Mouse (Mus musculus): ENCODE results near the gene Uckl1. TPM values are rescaled to one million over a fixed set of nuclear protein-coding genes. Genes with fewer than 3 reads are reported as not detected.

Uckl1 gene
- polyA plus RNA-seq, 1 experiment = 37.5 TPM

GRCm38 (mm10) chr2:181581016-181581401 is 3.7 kb downstream of the Uckl1 start:
- Histone ChIP-seq H3K9ac (ENCODE audit: low read depth, poor library complexity, severe bottlenecking) (peak overlapping the region; percentile 54), H3K27ac (ENCODE audit: insufficient read depth, low read length) (peak overlapping the region; percentile 18), H3K36me3 (ENCODE audit: control insufficient read depth, insufficient read depth, low read length, poor library complexity, severe bottlenecking) (no peaks in the 10 kb centered on the region), H3K4me1 (ENCODE audit: control insufficient read depth, insufficient read depth, low read length) (no peaks in the 10 kb centered on the region), H3K27me3 (ENCODE audit: control insufficient read depth, insufficient read depth, low read length, poor library complexity, severe bottlenecking) (no peaks in the 10 kb centered on the region), H3K9me3 (replicated peaks; ENCODE audit: control insufficient read depth, insufficient read depth, low read length, poor library complexity, severe bottlenecking) (no peaks in the 10 kb centered on the region), H3K4me3 (ENCODE audit: low read depth, low read length) (peak overlapping the region; percentile 84)
- peak; percentile 92 for TF ChIP-seq CTCF (IDR thresholded peaks at IDR 0.05; ENCODE audit: low read depth, low read length)
- peak; percentile 25; the same call in 1 of the 2 replicates for TF ChIP-seq EP300 (IDR thresholded peaks at IDR 0.05; ENCODE audit: insufficient read depth, low read depth, low read length)
- no peak for TF ChIP-seq POLR2A (IDR thresholded peaks at IDR 0.05; ENCODE audit: insufficient read depth, low read length)

DNA sequence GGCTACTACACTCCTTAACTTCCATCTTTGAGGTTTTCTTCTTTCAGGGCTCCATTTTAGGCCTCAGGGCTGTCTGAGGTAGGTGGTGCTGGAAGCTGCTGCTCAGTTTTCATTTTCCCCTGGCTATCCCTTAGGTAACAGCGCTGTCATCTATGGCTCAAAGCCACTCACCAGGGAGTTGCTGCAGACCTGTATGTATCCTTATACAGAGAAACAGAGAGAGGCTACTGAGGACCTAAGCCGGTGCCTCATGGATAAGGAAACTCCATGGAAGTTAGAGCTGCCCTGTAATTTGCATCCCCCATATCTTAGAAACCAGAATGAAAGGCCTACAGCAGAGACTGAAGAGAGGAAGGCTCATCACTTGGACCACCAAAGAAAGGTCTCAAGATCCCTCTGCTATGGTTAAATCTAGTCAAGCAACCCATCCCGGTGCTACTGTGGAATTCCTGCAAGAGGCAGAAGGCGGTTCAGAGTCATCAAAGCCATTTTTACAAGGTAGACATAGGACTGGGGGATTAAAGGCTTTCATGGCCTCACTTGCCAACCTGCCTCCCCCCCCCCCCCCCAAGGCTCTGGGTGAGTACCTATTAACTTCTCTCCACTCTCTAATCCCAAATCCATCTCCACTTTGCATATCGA is 4.4 kb downstream of the Uckl1 start:
- Histone ChIP-seq H3K9ac (ENCODE audit: low read depth, poor library complexity, severe bottlenecking) (peak overlapping the region; percentile 54), H3K4me3 (ENCODE audit: low read depth, low read length) (peak overlapping the region; percentile 74), H3K27ac (ENCODE audit: insufficient read depth, low read length) (peak overlapping the region; percentile 11; the same call in 1 of the 2 replicates), H3K27me3 (ENCODE audit: control insufficient read depth, insufficient read depth, low read length, poor library complexity, severe bottlenecking) (no peaks in the 10 kb centered on the region), H3K36me3 (ENCODE audit: control insufficient read depth, insufficient read depth, low read length, poor library complexity, severe bottlenecking) (no peaks in the 10 kb centered on the region), H3K9me3 (replicated peaks; ENCODE audit: control insufficient read depth, insufficient read depth, low read length, poor library complexity, severe bottlenecking) (no peaks in the 10 kb centered on the region), H3K4me1 (ENCODE audit: control insufficient read depth, insufficient read depth, low read length) (no peaks in the 10 kb centered on the region)
- TF ChIP-seq EP300 (IDR thresholded peaks at IDR 0.05; ENCODE audit: insufficient read depth, low read depth, low read length) (no peak), POLR2A (IDR thresholded peaks at IDR 0.05; ENCODE audit: insufficient read depth, low read length) (no peak), CTCF (IDR thresholded peaks at IDR 0.05; ENCODE audit: low read depth, low read length) (no peak)

- Histone ChIP-seq H3K27ac (ENCODE audit: insufficient read depth, low read length) (no peak overlapping the region), H3K27me3 (ENCODE audit: control insufficient read depth, insufficient read depth, low read length, poor library complexity, severe bottlenecking) (no peaks in the 10 kb centered on the region), H3K9me3 (replicated peaks; ENCODE audit: control insufficient read depth, insufficient read depth, low read length, poor library complexity, severe bottlenecking) (no peaks in the 10 kb centered on the region), H3K4me1 (ENCODE audit: control insufficient read depth, insufficient read depth, low read length) (no peaks in the 10 kb centered on the region), H3K36me3 (ENCODE audit: control insufficient read depth, insufficient read depth, low read length, poor library complexity, severe bottlenecking) (no peaks in the 10 kb centered on the region), H3K9ac (ENCODE audit: low read depth, poor library complexity, severe bottlenecking) (no peak overlapping the region), H3K4me3 (ENCODE audit: low read depth, low read length) (no peak overlapping the region)
- no peak for TF ChIP-seq POLR2A (IDR thresholded peaks at IDR 0.05; ENCODE audit: insufficient read depth, low read length)
- TF ChIP-seq CTCF (IDR thresholded peaks at IDR 0.05; ENCODE audit: low read depth, low read length) = no peak
- no peak for TF ChIP-seq EP300 (IDR thresholded peaks at IDR 0.05; ENCODE audit: insufficient read depth, low read depth, low read length)
Measured at GRCm38 (mm10) chr2:181579681-181580080, 5.0 kb downstream of the Uckl1 start.

GRCm38 (mm10) chr2:181578790-181579618 is 5.7 kb downstream of the Uckl1 start:
- Histone ChIP-seq H3K27ac (ENCODE audit: insufficient read depth, low read length) (no peak overlapping the region), H3K9me3 (replicated peaks; ENCODE audit: control insufficient read depth, insufficient read depth, low read length, poor library complexity, severe bottlenecking) (no peaks in the 10 kb centered on the region), H3K4me1 (ENCODE audit: control insufficient read depth, insufficient read depth, low read length) (no peaks in the 10 kb centered on the region), H3K4me3 (ENCODE audit: low read depth, low read length) (no peak overlapping the region), H3K9ac (ENCODE audit: low read depth, poor library complexity, severe bottlenecking) (no peak overlapping the region), H3K36me3 (ENCODE audit: control insufficient read depth, insufficient read depth, low read length, poor library complexity, severe bottlenecking) (no peaks in the 10 kb centered on the region), H3K27me3 (ENCODE audit: control insufficient read depth, insufficient read depth, low read length, poor library complexity, severe bottlenecking) (no peaks in the 10 kb centered on the region)
- no peak for TF ChIP-seq POLR2A (IDR thresholded peaks at IDR 0.05; ENCODE audit: insufficient read depth, low read length)
- TF ChIP-seq CTCF (IDR thresholded peaks at IDR 0.05; ENCODE audit: low read depth, low read length) = no peak
- TF ChIP-seq EP300 (IDR thresholded peaks at IDR 0.05; ENCODE audit: insufficient read depth, low read depth, low read length) = no peak

DNA sequence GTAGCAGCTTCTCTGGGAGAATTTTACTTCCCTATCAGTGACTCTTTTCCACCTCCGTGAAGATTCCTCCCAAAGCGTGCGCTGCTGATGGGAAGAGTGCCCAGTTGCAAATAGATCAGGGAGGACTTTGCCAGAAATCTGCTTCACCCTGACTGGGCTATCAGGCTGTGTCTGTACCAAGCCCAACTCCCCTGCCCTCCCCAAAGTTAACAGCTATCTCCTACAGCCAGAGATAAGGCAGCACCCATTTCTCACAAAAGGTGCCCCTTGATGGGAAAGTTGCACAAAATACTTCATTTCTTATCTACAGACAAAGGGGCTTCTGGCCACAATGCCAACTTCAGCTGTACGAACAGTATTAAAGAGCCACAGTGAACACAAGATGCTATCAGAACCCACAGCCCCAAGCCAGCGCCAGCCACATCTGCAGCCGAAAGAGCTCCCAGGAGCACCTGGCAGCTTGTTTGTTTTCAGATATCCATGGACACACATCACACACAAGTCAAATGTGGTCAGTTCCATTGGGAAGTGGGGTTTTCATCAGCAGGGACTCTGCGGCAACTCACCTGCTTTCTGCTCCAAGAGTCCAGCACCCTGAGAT is 6.6 kb downstream of the Uckl1 start:
- Histone ChIP-seq H3K36me3 (ENCODE audit: control insufficient read depth, insufficient read depth, low read length, poor library complexity, severe bottlenecking) (no peaks in the 10 kb centered on the region), H3K27ac (ENCODE audit: insufficient read depth, low read length) (no peak overlapping the region), H3K4me1 (ENCODE audit: control insufficient read depth, insufficient read depth, low read length) (no peaks in the 10 kb centered on the region), H3K4me3 (ENCODE audit: low read depth, low read length) (no peak overlapping the region), H3K9me3 (replicated peaks; ENCODE audit: control insufficient read depth, insufficient read depth, low read length, poor library complexity, severe bottlenecking) (no peaks in the 10 kb centered on the region), H3K9ac (ENCODE audit: low read depth, poor library complexity, severe bottlenecking) (no peak overlapping the region), H3K27me3 (ENCODE audit: control insufficient read depth, insufficient read depth, low read length, poor library complexity, severe bottlenecking) (no peaks in the 10 kb centered on the region)
- TF ChIP-seq POLR2A (IDR thresholded peaks at IDR 0.05; ENCODE audit: insufficient read depth, low read length) (no peak), EP300 (IDR thresholded peaks at IDR 0.05; ENCODE audit: insufficient read depth, low read depth, low read length) (no peak), CTCF (IDR thresholded peaks at IDR 0.05; ENCODE audit: low read depth, low read length) (no peak)
